Mouse (Mus musculus): Measurements from ENCODE around the gene Mrpl37. TPM values are rescaled to one million over a fixed set of nuclear protein-coding genes. Genes with fewer than 3 reads are reported as not detected.

Mrpl37 gene
- polyA plus RNA-seq, 1 experiment = 181 TPM

GRCm38 (mm10) chr4:107067151-107067840 is 628 bp upstream of the Mrpl37 start:
- DNase-seq (ENCODE audit: low read depth) = no peak

- no peak for DNase-seq (ENCODE audit: low read depth)
Measured at GRCm38 (mm10) chr4:107064394-107065098, 2.1 kb downstream of the Mrpl37 start.

GRCm38 (mm10) chr4:107063214-107063613 is 3.5 kb downstream of the Mrpl37 start:
- DNase-seq (ENCODE audit: low read depth) = no peak

GRCm38 (mm10) chr4:107061560-107061959 is 5.1 kb downstream of the Mrpl37 start:
- no peak for DNase-seq (ENCODE audit: low read depth)

- no peak for DNase-seq (ENCODE audit: low read depth)
Measured at GRCm38 (mm10) chr4:107058781-107059180, 7.9 kb downstream of the Mrpl37 start.

GRCm38 (mm10) chr4:107058346-107058745 is 8.3 kb downstream of the Mrpl37 start:
- no peak for DNase-seq (ENCODE audit: low read depth)

GRCm38 (mm10) chr4:107056088-107056487 is 10.6 kb downstream of the Mrpl37 start:
- DNase-seq (ENCODE audit: low read depth) = no peak

- DNase-seq (ENCODE audit: low read depth) = no peak
Measured at GRCm38 (mm10) chr4:107052962-107053553, 13.6 kb downstream of the Mrpl37 start.

- no peak for DNase-seq (ENCODE audit: low read depth)
Measured at GRCm38 (mm10) chr4:107051889-107052288, 14.8 kb downstream of the Mrpl37 start.

- no peak for DNase-seq (ENCODE audit: low read depth)
Measured at GRCm38 (mm10) chr4:107048568-107049162, 18.0 kb downstream of the Mrpl37 start.

GRCm38 (mm10) chr4:107047806-107048205 is 18.9 kb downstream of the Mrpl37 start:
- DNase-seq (ENCODE audit: low read depth) = no peak

- DNase-seq (ENCODE audit: low read depth) = no peak
Measured at GRCm38 (mm10) chr4:107045188-107045587, 21.5 kb downstream of the Mrpl37 start.

- DNase-seq (ENCODE audit: low read depth) = no peak
Measured at GRCm38 (mm10) chr4:107042304-107042703, 24.4 kb downstream of the Mrpl37 start.

GRCm38 (mm10) chr4:107039270-107039669 is 27.4 kb downstream of the Mrpl37 start:
- no peak for DNase-seq (ENCODE audit: low read depth)

- DNase-seq (ENCODE audit: low read depth) = no peak
Measured at GRCm38 (mm10) chr4:107038303-107038702, 28.4 kb downstream of the Mrpl37 start.

- no peak for DNase-seq (ENCODE audit: low read depth)
Measured at GRCm38 (mm10) chr4:107036985-107037384, 29.7 kb downstream of the Mrpl37 start.

- DNase-seq (ENCODE audit: low read depth) = no peak
Measured at GRCm38 (mm10) chr4:107035689-107036088, 31.0 kb downstream of the Mrpl37 start.

GRCm38 (mm10) chr4:107026451-107026850 is 40.2 kb downstream of the Mrpl37 start:
- DNase-seq (ENCODE audit: low read depth) = no peak

- DNase-seq (ENCODE audit: low read depth) = no peak
Measured at GRCm38 (mm10) chr4:107025369-107025768, 41.3 kb downstream of the Mrpl37 start.

GRCm38 (mm10) chr4:107024899-107025298 is 41.8 kb downstream of the Mrpl37 start:
- DNase-seq (ENCODE audit: low read depth) = no peak

GRCm38 (mm10) chr4:107021464-107021863 is 45.2 kb downstream of the Mrpl37 start:
- no peak for DNase-seq (ENCODE audit: low read depth)

- DNase-seq (ENCODE audit: low read depth) = no peak
Measured at GRCm38 (mm10) chr4:107020287-107021000, 46.2 kb downstream of the Mrpl37 start.

Data from gonadal fat pad, adult 2 months (tissue).